Mouse (Mus musculus) MEL (cell line): ENCODE measurements around the gene Prex1. TPM values are rescaled to one million over a fixed set of nuclear protein-coding genes. Genes with fewer than 3 reads are reported as not detected.

Experiments used
- DNase-seq: peaks from one replicate; pipeline ENCODE4 v3.0.0; 2011; ENCODE audit warnings: low read depth, low spot score
- H3K27ac ChIP-seq: 2 replicates; pipeline ENCODE4 v1.5.1; 2012; ENCODE audit warnings: low read depth, mild to moderate bottlenecking, control low read depth, low read length, moderate library complexity; ENCODE audit not compliant: control insufficient read depth
- H3K27me3 ChIP-seq, 2 experiments: fragments of 150-350 bp in 1 of 2; sonication (generic) in 1 of 2; 2 replicates each; pipeline ENCODE4 v1.6.1; 2012; ENCODE audit warnings: low read length in 2 of 2, mild to moderate bottlenecking in 2 of 2, improper control_type of control experiment in 1 of 2, moderate library complexity in 1 of 2; ENCODE audit not compliant: insufficient read depth in 2 of 2, control insufficient read depth in 1 of 2
- H3K36me3 ChIP-seq, 2 experiments: 2 replicates each; pipeline ENCODE4 v1.6.1; 2012 to 2014; ENCODE audit warnings: low read length in 2 of 2, improper control_type of control experiment in 1 of 2, inconsistent platforms in 1 of 2, mild to moderate bottlenecking in 1 of 2; ENCODE audit not compliant: insufficient read depth in 2 of 2, control insufficient read depth in 1 of 2
- H3K4me1 ChIP-seq, 2 experiments: fragments of 150-350 bp in 1 of 2; sonication (generic) in 1 of 2; 2 replicates each; pipeline ENCODE4 v1.6.1; 2012; ENCODE audit warnings: low read length in 2 of 2, improper control_type of control experiment in 1 of 2, mild to moderate bottlenecking in 1 of 2; ENCODE audit not compliant: insufficient read depth in 2 of 2, control insufficient read depth in 1 of 2
- H3K4me3 ChIP-seq, 2 experiments: fragments of 150-350 bp in 1 of 2; sonication (generic) in 1 of 2; 2 replicates each; pipeline ENCODE4 v1.5.1; 2012; ENCODE audit warnings: low read depth in 2 of 2, low read length in 2 of 2, mild to moderate bottlenecking in 2 of 2, moderate library complexity in 2 of 2, control low read depth in 1 of 2, improper control_type of control experiment in 1 of 2; ENCODE audit not compliant: control insufficient read depth in 1 of 2, insufficient read depth in 1 of 2
- H3K79me2 ChIP-seq: 2 replicates; pipeline ENCODE4 v1.6.1; 2012; ENCODE audit warnings: mild to moderate bottlenecking, low read length, moderate library complexity; ENCODE audit not compliant: control insufficient read depth, poor library complexity, insufficient read depth
- H3K9ac ChIP-seq: 2 replicates; pipeline ENCODE4 v1.6.1; 2012; ENCODE audit warnings: low read depth, mild to moderate bottlenecking, control low read depth, low read length, moderate library complexity; ENCODE audit not compliant: control insufficient read depth, poor library complexity, severe bottlenecking
- H3K9me3 ChIP-seq: fragments of 150-350 bp; sonication (generic); replicated peaks from 2 replicates; pipeline ENCODE4 v1.6.1; 2012; ENCODE audit warnings: mild to moderate bottlenecking, low read length, improper control_type of control experiment, moderate library complexity; ENCODE audit not compliant: insufficient read depth
- EP300 ChIP-seq, 2 experiments: IDR thresholded peaks; 2 replicates each; pipeline ENCODE4 v1.6.1; 2011; ENCODE audit warnings: improper control_type of control experiment in 2 of 2, low read length in 2 of 2, low read depth in 1 of 2, mild to moderate bottlenecking in 1 of 2
- KAT2A ChIP-seq: conservative IDR thresholded peaks from 2 replicates; pipeline ENCODE4 v1.6.1; 2012; ENCODE audit warnings: low read depth, low read length, improper control_type of control experiment, inconsistent platforms
- MXI1 ChIP-seq: IDR thresholded peaks from 2 replicates; pipeline ENCODE4 v1.6.1; 2011; ENCODE audit warnings: mild to moderate bottlenecking, low read depth, low read length, improper control_type of control experiment
- MYC ChIP-seq: IDR thresholded peaks from 2 replicates; pipeline ENCODE4 v1.6.1; 2011; ENCODE audit warnings: low read depth, mild to moderate bottlenecking, low read length, improper control_type of control experiment, moderate library complexity
- POLR2AphosphoS2 ChIP-seq: IDR thresholded peaks from 2 replicates; pipeline ENCODE4 v1.6.1; 2011; ENCODE audit warnings: low read length, improper control_type of control experiment
- POLR2AphosphoS5 ChIP-seq: IDR thresholded peaks from 2 replicates; pipeline ENCODE4 v1.6.1; 2012; ENCODE audit warnings: low read depth, borderline replicate concordance, mild to moderate bottlenecking, inconsistent platforms, low read length, moderate library complexity, mixed read lengths
- RCOR1 ChIP-seq: IDR thresholded peaks from 2 replicates; pipeline ENCODE4 v1.6.1; 2012; ENCODE audit warnings: low read depth, mild to moderate bottlenecking, inconsistent platforms, low read length, improper control_type of control experiment
- SMC3 ChIP-seq: IDR thresholded peaks from 2 replicates; pipeline ENCODE4 v1.6.1; 2011; ENCODE audit warnings: low read depth, low read length, improper control_type of control experiment
- TBP ChIP-seq: IDR thresholded peaks from 2 replicates; pipeline ENCODE4 v1.8.0; 2011; ENCODE audit warnings: low read depth, low read length, improper control_type of control experiment
- TCF12 ChIP-seq: IDR thresholded peaks from 2 replicates; pipeline ENCODE4 v1.6.1; 2014; ENCODE audit warnings: low read depth, mild to moderate bottlenecking, inconsistent platforms, low read length, improper control_type of control experiment, moderate library complexity
- UBTF ChIP-seq: IDR thresholded peaks from 2 replicates; pipeline ENCODE4 v1.6.1; 2012; ENCODE audit warnings: low read depth, mild to moderate bottlenecking, inconsistent platforms, low read length, improper control_type of control experiment, moderate library complexity, borderline replicate concordance; ENCODE audit not compliant: insufficient read depth
- USF1 ChIP-seq: IDR thresholded peaks from 2 replicates; pipeline ENCODE4 v1.6.1; 2014; ENCODE audit warnings: low read depth, mild to moderate bottlenecking, inconsistent platforms, low read length, improper control_type of control experiment, moderate library complexity
- USF2 ChIP-seq, 2 experiments: IDR thresholded peaks; 2 replicates each; pipeline ENCODE4 v1.6.1; 2011 to 2012; ENCODE audit warnings: improper control_type of control experiment in 2 of 2, low read length in 2 of 2, borderline replicate concordance in 1 of 2, inconsistent platforms in 1 of 2, low read depth in 1 of 2, mild to moderate bottlenecking in 1 of 2; ENCODE audit not compliant: insufficient read depth in 1 of 2
- ZKSCAN1 ChIP-seq: IDR thresholded peaks from 2 replicates; pipeline ENCODE4 v1.6.1; 2012; ENCODE audit warnings: low read depth, mild to moderate bottlenecking, inconsistent platforms, low read length, improper control_type of control experiment, moderate library complexity
- ZNF384 ChIP-seq: IDR thresholded peaks from 2 replicates; pipeline ENCODE4 v1.6.1; 2012; ENCODE audit warnings: low read depth, mild to moderate bottlenecking, inconsistent platforms, low read length, improper control_type of control experiment
- polyA plus RNA-seq, 2 experiments: library from polyadenylated mRNA; stranded (reverse) in 1 of 2; unstranded in 1 of 2; fragments of >175 nt in 1 of 2; fragments of >200 nt in 1 of 2; gene quantifications; 2 replicates each; pipeline versions ENCODE4 v1.2.1 to v1.2.4; 2012; ENCODE audit warnings: low replicate concordance in 2 of 2, low read depth in 1 of 2; ENCODE audit not compliant: insufficient read length in 2 of 2, insufficient read depth in 1 of 2, missing spikeins in 1 of 2
- total RNA-seq: library from RNA; depleted of rRNA; stranded (reverse); fragments of 300-350 nt; gene quantifications from 2 replicates; pipeline ENCODE4 v1.2.3, GENCODE M21; 2012

Gene Prex1
- total and polyA plus RNA-seq, 3 experiments = 8.0 to 33.1 (median 15.8) TPM

- Histone ChIP-seq H3K9ac (no peak overlapping the region), H3K79me2 (no peaks in the 10 kb centered on the region), H3K4me3 (no peak overlapping the region), H3K36me3 (no peaks in the 10 kb centered on the region), H3K27ac (no peak overlapping the region), H3K27me3 (no peaks in the 10 kb centered on the region), H3K9me3 (no peaks in the 10 kb centered on the region), H3K4me1 (no peaks in the 10 kb centered on the region)
- TF ChIP-seq TBP (no peak), ZNF384 (no peak), USF1 (no peak), UBTF (no peak), RCOR1 (no peak), ZKSCAN1 (no peak)
- DNase-seq = no peak
These were observed 191.0 kb downstream of the Prex1 start for GRCm38 (mm10) chr2:166522612-166523120.

- H3K4me1 ChIP-seq = no peaks in the 10 kb centered on the region
- TF ChIP-seq SMC3 = no peak
- no peak for TF ChIP-seq RCOR1
- TF ChIP-seq MYC = no peak
- TF ChIP-seq POLR2AphosphoS5 = no peak
- TF ChIP-seq EP300 (IDR thresholded peaks at IDR 0.05; ENCODE audit: low read depth in 1 of 2, low read length in 2 of 2) = no peak
- TF ChIP-seq POLR2AphosphoS2 = no peak
- TF ChIP-seq TCF12 = no peak
- TF ChIP-seq KAT2A = no peak
- TF ChIP-seq, all 39 proteins: peak for 0
- Histone ChIP-seq H3K9ac (no peak overlapping the region), H3K36me3 (no peaks in the 10 kb centered on the region), H3K79me2 (no peaks in the 10 kb centered on the region), H3K27me3 (no peaks in the 10 kb centered on the region), H3K27ac (no peak overlapping the region), H3K4me3 (no peak overlapping the region), H3K9me3 (no peaks in the 10 kb centered on the region)
- DNase-seq = no peak
These were observed 191.6 kb downstream of the Prex1 start for GRCm38 (mm10) chr2:166521878-166522611.

- no peaks in the 10 kb centered on the region for H3K36me3 ChIP-seq
- no peaks in the 10 kb centered on the region for H3K27me3 ChIP-seq
- H3K4me3 ChIP-seq = no peak overlapping the region
- no peak overlapping the region for H3K27ac ChIP-seq
- H3K9ac ChIP-seq = no peak overlapping the region
- H3K4me1 ChIP-seq = no peaks in the 10 kb centered on the region
- no peak for DNase-seq
- no peaks in the 10 kb centered on the region for H3K79me2 ChIP-seq
- no peak for TF ChIP-seq USF2 (IDR thresholded peaks at IDR 0.05; ENCODE audit: borderline replicate concordance in 1 of 2, insufficient read depth in 1 of 2, low read depth in 1 of 2, low read length in 2 of 2)
- no peak for TF ChIP-seq TCF12
- TF ChIP-seq MXI1 = no peak
- H3K9me3 ChIP-seq = no peaks in the 10 kb centered on the region
These were observed 192.2 kb downstream of the Prex1 start for GRCm38 (mm10) chr2:166521461-166521860.
